Mouse (Mus musculus): Measurements from ENCODE around the gene Macf1. TPM values are rescaled to one million over a fixed set of nuclear protein-coding genes. Genes with fewer than 3 reads are reported as not detected.

Macf1 gene
- 100 to 1,000 TPM; 222 to 223 TPM for total RNA-seq (2021)
- polyA plus RNA-seq (2012; rRNA removed) = 71.4 and 102 TPM in 2 replicates
- long read RNA-seq, partial matches to known transcripts = 5 of 10 reads
- long read RNA-seq, other reads (novel, unspliced or antisense) = 5 of 10 reads

DNA sequence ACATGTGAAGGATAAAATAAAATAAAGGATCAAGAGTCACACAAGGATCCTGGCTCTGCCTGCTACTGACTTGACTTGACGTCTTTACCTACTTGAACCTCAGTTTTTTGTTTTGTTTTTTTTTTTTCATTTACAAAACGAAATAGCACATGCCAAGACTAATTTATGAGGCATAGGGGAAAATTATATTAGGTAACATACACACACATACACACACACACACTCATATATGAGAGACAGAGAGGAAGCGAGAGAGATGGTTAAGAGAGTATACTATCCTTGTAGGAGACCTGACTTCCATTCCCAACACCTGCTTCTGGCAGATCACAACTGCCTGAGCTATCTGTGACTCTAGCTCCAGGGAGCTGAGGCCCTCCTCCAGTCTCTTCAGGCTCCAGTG lies at the start of gene Macf1:
Gene Macf1 (minus strand): TSS at position 101 of the 400 bp plus-strand sequence.
- Histone ChIP-seq H3K4me3 (no peak within 1 kb of the TSS), H3K9ac (ENCODE audit: low read depth, low read length) (no peak within 1 kb of the TSS), H3K27me3 (ENCODE audit: control insufficient read depth, insufficient read depth, low read length) (0 out of 2 replicates have a peak, but pooled peaks cover 2% of the 10 kb centered on the region), H3K27ac (no peak within 1 kb of the TSS), H3K4me1 (ENCODE audit: control insufficient read depth, insufficient read depth, low read length) (no peaks in the 10 kb centered on the region; the same call in 1 of the 2 replicates), H3K36me3 (ENCODE audit: control insufficient read depth, insufficient read depth, low read length) (no peaks in the 10 kb centered on the region), H3K79me2 (replicated peaks; ENCODE audit: control insufficient read depth, insufficient read depth, low read length) (no peaks in the 10 kb centered on the region)
- intact Hi-C loops (cut with DNase I) = no loop called here
- WGBS = 92% methylated on average over 3 of the region's 3 CpGs
- no peak for DNase-seq
- TF ChIP-seq POLR2A (IDR thresholded peaks at IDR 0.05; ENCODE audit: insufficient read depth, low read depth, low read length) (no peak), EP300 (IDR thresholded peaks at IDR 0.05; ENCODE audit: insufficient read depth, low read depth, low read length) (no peak), CTCF (IDR thresholded peaks at IDR 0.05) (no peak)

DNA sequence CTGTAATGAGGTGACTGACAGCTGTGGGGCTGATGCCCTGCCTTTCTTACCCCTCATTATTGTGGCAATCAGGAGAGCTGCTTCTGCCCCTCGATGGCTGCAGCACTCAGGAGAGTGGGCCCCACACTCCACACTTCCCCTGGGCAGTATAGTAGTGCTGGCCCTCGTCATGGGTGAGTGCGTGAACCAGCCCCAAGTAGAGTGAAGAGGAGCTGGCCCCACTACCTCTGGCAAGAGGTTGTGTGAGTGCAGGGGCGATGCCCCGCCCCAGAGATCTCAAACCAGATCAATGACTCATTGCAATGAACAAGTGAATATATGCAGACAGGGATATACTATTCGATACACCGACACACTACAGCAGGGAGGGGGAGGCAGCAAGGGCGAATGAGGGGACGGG lies 49.4 kb upstream of the Macf1 start:
- Histone ChIP-seq H3K4me1 (ENCODE audit: control insufficient read depth, insufficient read depth, low read length) (no peaks in the 10 kb centered on the region), H3K4me3 (no peak overlapping the region), H3K36me3 (ENCODE audit: control insufficient read depth, insufficient read depth, low read length) (no peaks in the 10 kb centered on the region), H3K9ac (ENCODE audit: low read depth, low read length) (no peak overlapping the region), H3K27ac (no peak overlapping the region), H3K27me3 (ENCODE audit: control insufficient read depth, insufficient read depth, low read length) (no peaks in the 10 kb centered on the region), H3K79me2 (replicated peaks; ENCODE audit: control insufficient read depth, insufficient read depth, low read length) (no peaks in the 10 kb centered on the region)
- WGBS = 90% methylated on average over 9 of the region's 9 CpGs
- DNase-seq = no peak
- TF ChIP-seq EP300 (IDR thresholded peaks at IDR 0.05; ENCODE audit: insufficient read depth, low read depth, low read length) = no peak
- no peak for TF ChIP-seq POLR2A (IDR thresholded peaks at IDR 0.05; ENCODE audit: insufficient read depth, low read depth, low read length)
- no peak for TF ChIP-seq CTCF (IDR thresholded peaks at IDR 0.05)
- intact Hi-C loops (cut with DNase I) = no loop called here

DNA sequence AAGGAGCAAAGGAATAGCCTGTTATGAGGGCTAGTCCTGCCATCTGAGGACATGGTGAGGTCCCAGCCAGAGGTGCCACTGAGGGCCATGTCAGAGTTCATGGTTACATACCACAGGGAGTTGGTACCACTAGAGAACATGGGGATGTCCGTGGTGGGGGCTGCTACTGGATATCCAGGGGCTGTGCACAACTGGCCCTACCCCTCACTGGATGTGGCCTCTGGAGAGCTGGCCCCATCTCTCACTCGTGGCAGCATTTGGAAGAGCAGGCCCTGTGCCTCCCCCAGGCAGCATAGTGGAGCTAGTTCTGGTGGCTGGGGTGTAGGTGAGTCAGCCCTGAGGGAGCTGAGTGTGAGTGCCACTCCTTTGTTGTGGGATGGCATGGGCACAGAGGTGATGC lies 48.8 kb upstream of the Macf1 start:
- intact Hi-C loops (cut with DNase I) = no loop called here
- no peak overlapping the region for H3K4me3 ChIP-seq
- no peaks in the 10 kb centered on the region for H3K79me2 ChIP-seq (replicated peaks; ENCODE audit: control insufficient read depth, insufficient read depth, low read length)
- H3K27ac ChIP-seq = no peak overlapping the region
- no peak for DNase-seq
- no peaks in the 10 kb centered on the region for H3K36me3 ChIP-seq (ENCODE audit: control insufficient read depth, insufficient read depth, low read length)
- no peak overlapping the region for H3K9ac ChIP-seq (ENCODE audit: low read depth, low read length)
- no peaks in the 10 kb centered on the region for H3K4me1 ChIP-seq (ENCODE audit: control insufficient read depth, insufficient read depth, low read length)
- WGBS = 78% methylated on average over 2 of the region's 2 CpGs
- H3K27me3 ChIP-seq (ENCODE audit: control insufficient read depth, insufficient read depth, low read length) = no peaks in the 10 kb centered on the region
- no peak for TF ChIP-seq CTCF (IDR thresholded peaks at IDR 0.05)
- no peak for TF ChIP-seq POLR2A (IDR thresholded peaks at IDR 0.05; ENCODE audit: insufficient read depth, low read depth, low read length)
- no peak for TF ChIP-seq EP300 (IDR thresholded peaks at IDR 0.05; ENCODE audit: insufficient read depth, low read depth, low read length)

DNA sequence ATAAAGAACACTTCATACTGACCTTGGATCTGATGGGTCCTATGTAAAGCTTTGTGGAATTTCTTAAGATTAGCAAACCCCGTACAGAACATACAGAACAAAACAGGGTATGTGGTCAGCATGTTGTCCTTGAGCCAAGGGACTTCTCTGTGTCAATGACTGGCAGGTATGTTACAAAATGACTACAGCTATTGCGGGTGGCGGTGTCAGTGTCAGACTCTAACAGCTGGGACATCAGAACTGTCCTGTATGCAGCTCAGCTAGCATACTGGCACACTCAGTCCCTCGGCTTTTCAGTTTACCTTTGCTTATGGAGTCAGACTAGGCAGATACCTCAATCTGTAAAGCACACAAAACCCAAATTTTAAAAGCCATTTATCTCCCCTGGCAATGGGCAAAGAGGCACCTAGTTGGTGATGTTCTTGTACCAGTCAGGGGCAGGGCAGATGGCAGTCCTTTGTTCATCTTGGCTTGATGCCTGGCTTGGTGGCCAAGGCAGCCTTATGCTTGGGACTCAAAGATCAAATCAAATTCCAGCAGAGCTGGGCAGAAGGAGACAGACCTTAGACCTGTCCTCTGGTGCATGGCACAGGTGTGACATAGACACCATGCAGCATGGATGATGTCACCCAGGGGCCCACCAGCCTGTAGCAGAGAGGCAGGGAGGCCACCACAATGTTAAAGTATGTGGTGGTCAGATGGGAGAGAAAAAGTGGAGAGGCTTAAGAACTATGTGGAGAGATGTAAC lies 48.2 kb upstream of the Macf1 start:
- H3K4me3 ChIP-seq = no peak overlapping the region
- intact Hi-C loops (cut with DNase I) = no loop called here
- no peaks in the 10 kb centered on the region for H3K36me3 ChIP-seq (ENCODE audit: control insufficient read depth, insufficient read depth, low read length)
- no peak overlapping the region for H3K9ac ChIP-seq (ENCODE audit: low read depth, low read length)
- DNase-seq = no peak
- 93% methylated on average over 4 of the region's 4 CpGs for WGBS
- no peak overlapping the region for H3K27ac ChIP-seq
- TF ChIP-seq CTCF (IDR thresholded peaks at IDR 0.05) = no peak
- no peak for TF ChIP-seq EP300 (IDR thresholded peaks at IDR 0.05; ENCODE audit: insufficient read depth, low read depth, low read length)
- TF ChIP-seq POLR2A (IDR thresholded peaks at IDR 0.05; ENCODE audit: insufficient read depth, low read depth, low read length) = no peak
- H3K79me2 ChIP-seq (replicated peaks; ENCODE audit: control insufficient read depth, insufficient read depth, low read length) = no peaks in the 10 kb centered on the region
- no peaks in the 10 kb centered on the region for H3K4me1 ChIP-seq (ENCODE audit: control insufficient read depth, insufficient read depth, low read length)
- no peaks in the 10 kb centered on the region for H3K27me3 ChIP-seq (ENCODE audit: control insufficient read depth, insufficient read depth, low read length)

DNA sequence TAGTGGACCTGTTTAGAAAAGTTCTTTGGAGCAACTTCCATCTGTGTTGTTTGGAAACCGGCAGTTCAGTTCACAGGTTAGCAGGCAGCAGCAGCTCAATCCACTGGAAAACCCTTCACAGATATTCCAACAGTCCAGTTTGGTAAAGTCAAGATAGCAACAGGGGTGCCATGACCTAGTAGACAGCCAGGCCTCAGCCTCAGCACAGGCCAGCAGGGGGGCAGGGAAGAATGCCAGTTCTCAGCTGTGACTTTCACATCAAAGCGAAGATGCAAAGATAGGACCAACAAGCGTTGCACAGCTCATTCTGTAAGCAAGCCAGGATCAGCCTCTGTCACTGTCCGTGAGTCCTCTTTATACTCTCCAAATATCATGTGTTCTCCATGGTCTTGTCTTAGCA lies 37.6 kb upstream of the Macf1 start:
- intact Hi-C loops (cut with DNase I) = no loop called here
- DNase-seq = no peak
- no peak overlapping the region for H3K27ac ChIP-seq
- no peaks in the 10 kb centered on the region for H3K36me3 ChIP-seq (ENCODE audit: control insufficient read depth, insufficient read depth, low read length)
- H3K79me2 ChIP-seq (replicated peaks; ENCODE audit: control insufficient read depth, insufficient read depth, low read length) = no peaks in the 10 kb centered on the region
- 84% methylated on average over 4 of the region's 4 CpGs for WGBS
- H3K27me3 ChIP-seq (ENCODE audit: control insufficient read depth, insufficient read depth, low read length) = no peaks in the 10 kb centered on the region
- H3K9ac ChIP-seq (ENCODE audit: low read depth, low read length) = no peak overlapping the region
- TF ChIP-seq POLR2A (IDR thresholded peaks at IDR 0.05; ENCODE audit: insufficient read depth, low read depth, low read length) (no peak), CTCF (IDR thresholded peaks at IDR 0.05) (no peak)
- no peaks in the 10 kb centered on the region for H3K4me1 ChIP-seq (ENCODE audit: control insufficient read depth, insufficient read depth, low read length)
- H3K4me3 ChIP-seq = no peak overlapping the region

DNA sequence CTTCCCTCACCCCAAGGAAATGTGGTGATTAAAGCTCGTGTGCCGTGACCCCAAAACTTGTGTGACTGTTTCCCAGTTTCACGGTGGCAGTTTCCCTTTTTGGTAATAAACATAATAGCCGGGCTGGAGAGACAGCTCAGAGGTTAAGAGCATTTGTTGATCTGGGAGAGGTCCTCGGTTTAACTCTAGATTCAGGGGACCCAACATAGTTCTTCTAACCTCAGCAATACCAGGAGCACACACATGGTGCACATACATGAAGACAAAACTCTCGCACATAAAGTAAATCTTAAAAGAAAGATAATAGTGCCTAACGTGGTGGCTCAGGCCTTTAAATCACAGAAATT lies 34.2 kb upstream of the Macf1 start:
- peak overlapping the region; percentile 64 for H3K9ac ChIP-seq (ENCODE audit: low read depth, low read length)
- H3K27ac ChIP-seq = peak overlapping the region; percentile 96
- no peaks in the 10 kb centered on the region for H3K79me2 ChIP-seq (replicated peaks; ENCODE audit: control insufficient read depth, insufficient read depth, low read length)
- peaks cover 2% of the 10 kb centered on the region for H3K4me1 ChIP-seq (ENCODE audit: control insufficient read depth, insufficient read depth, low read length)
- 14% methylated on average over 7 of the region's 7 CpGs for WGBS
- TF ChIP-seq POLR2A (IDR thresholded peaks at IDR 0.05; ENCODE audit: insufficient read depth, low read depth, low read length) (no peak), CTCF (IDR thresholded peaks at IDR 0.05) (no peak), EP300 (IDR thresholded peaks at IDR 0.05; ENCODE audit: insufficient read depth, low read depth, low read length) (no peak)
- H3K27me3 ChIP-seq (ENCODE audit: control insufficient read depth, insufficient read depth, low read length) = no peaks in the 10 kb centered on the region
- peak overlapping the region; percentile 94 for H3K4me3 ChIP-seq
- intact Hi-C loops (cut with DNase I) = no loop called here
- H3K36me3 ChIP-seq (ENCODE audit: control insufficient read depth, insufficient read depth, low read length) = peaks cover 2% of the 10 kb centered on the region
- DNase-seq = no peak
